Mouse (Mus musculus): ENCODE measurements around the gene Cmpk1.

- TF ChIP-seq CTCF (IDR thresholded peaks at IDR 0.05; ENCODE audit: low read depth, low read length): no peak
- TF ChIP-seq POLR2A (IDR thresholded peaks at IDR 0.05; ENCODE audit: extremely low read depth, insufficient read depth, low read length): no peak
Measured at GRCm38 (mm10) chr4:114925917-114926312, 61.1 kb downstream of the Cmpk1 start, which contains the start of gene Foxe3.

All from liver, adult 2 months (tissue).